Mouse (Mus musculus): Measurements from ENCODE around the gene Gje1. TPM values are rescaled to one million over a fixed set of nuclear protein-coding genes. Genes with fewer than 3 reads are reported as not detected.
A peak's percentile ranks its signal among the peaks of the same experiment; 100 is the strongest.

The Gje1 gene
- not detected in 2 replicates for polyA plus RNA-seq (2014; fragmentation: Nextera tagmentation; extraction: Ambion mirVana)

DNA sequence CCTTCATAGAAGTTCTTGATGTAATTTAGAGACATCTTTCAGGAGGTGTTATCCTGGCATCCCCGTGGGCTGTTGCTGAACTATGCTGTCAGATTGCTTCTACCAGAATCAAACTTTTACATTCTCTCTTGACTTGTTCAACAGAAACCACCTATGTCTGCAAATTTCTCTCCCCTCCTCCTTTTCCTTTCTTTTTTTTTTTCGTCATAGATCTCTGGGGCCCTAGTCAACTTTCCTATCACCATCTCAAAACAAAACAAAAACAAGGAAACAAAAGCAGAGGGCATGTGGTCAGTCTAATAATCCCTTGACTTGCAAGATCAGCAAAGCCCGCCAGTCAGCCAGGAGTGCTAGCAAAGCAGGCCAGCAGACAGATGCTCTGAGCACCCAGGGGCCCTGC lies at the start of gene Gje1:
Gene Gje1, minus strand, starts transcription at position 101 of the 400 bp plus-strand sequence.
- ATAC-seq (replicated peaks; ENCODE audit: low FRiP score): no peak
- WGBS: 42% methylated on average over 3 of the region's 3 CpGs
- no peaks in the 10 kb centered on the region for H3K36me3 ChIP-seq (ENCODE audit: control insufficient read depth, insufficient read depth, low read length)

DNA sequence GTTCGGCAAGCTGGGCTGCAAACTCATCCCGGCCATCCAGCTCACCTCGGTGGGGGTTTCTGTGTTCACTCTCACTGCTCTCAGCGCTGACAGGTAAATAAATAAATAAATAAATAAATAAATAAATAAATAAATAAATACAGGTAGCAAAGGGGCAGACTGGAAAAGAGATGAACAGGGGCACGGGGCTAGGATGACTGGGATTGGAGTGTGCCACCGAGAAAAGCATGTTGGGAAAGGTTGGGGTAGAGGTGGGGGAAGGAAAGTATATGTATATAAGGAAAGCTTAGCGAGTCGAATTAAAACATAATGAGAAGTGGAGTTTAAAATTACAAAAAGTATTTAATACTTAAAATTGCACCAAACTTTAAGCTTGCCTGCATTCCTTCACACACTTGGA lies 42.6 kb upstream of the Gje1 start:
- WGBS: 22% methylated on average over 8 of the region's 8 CpGs
- Histone ChIP-seq H3K27ac (ENCODE audit: low read depth, low read length) (no peak overlapping the region), H3K27me3 (ENCODE audit: control insufficient read depth, insufficient read depth, low read length) (no peaks in the 10 kb centered on the region; the same call in 1 of the 2 replicates), H3K4me1 (replicated peaks; ENCODE audit: control insufficient read depth, insufficient read depth, low read length) (no peaks in the 10 kb centered on the region), H3K9me3 (ENCODE audit: control insufficient read depth, low read length) (no peaks in the 10 kb centered on the region), H3K36me3 (ENCODE audit: control insufficient read depth, insufficient read depth, low read length) (no peaks in the 10 kb centered on the region), H3K9ac (ENCODE audit: low read length) (no peak overlapping the region), H3K4me3 (ENCODE audit: low read depth, low read length) (peak overlapping the region; percentile 28), H3K4me2 (ENCODE audit: low read depth, low read length, severe bottlenecking) (peak overlapping the region; percentile 79)
- DNase-seq (ENCODE audit: low spot score): no peak
- ATAC-seq (replicated peaks; ENCODE audit: low FRiP score): 0 out of 2 replicates have a peak, but pooled peaks have one; percentile 12

More for the DNA sequence above, at the start of gene Gje1:
- H3K9ac ChIP-seq (ENCODE audit: low read length): no peak within 1 kb of the TSS
- no peaks in the 10 kb centered on the region for H3K9me3 ChIP-seq (ENCODE audit: control insufficient read depth, low read length)
- no peak for DNase-seq (ENCODE audit: low spot score)
- no peaks in the 10 kb centered on the region for H3K27me3 ChIP-seq (ENCODE audit: control insufficient read depth, insufficient read depth, low read length)
- H3K4me1 ChIP-seq (replicated peaks; ENCODE audit: control insufficient read depth, insufficient read depth, low read length): no peaks in the 10 kb centered on the region
- H3K4me3 ChIP-seq (ENCODE audit: low read depth, low read length): no peak within 1 kb of the TSS
- H3K4me2 ChIP-seq (ENCODE audit: low read depth, low read length, severe bottlenecking): no peak within 1 kb of the TSS
- no peak within 1 kb of the TSS for H3K27ac ChIP-seq (ENCODE audit: low read depth, low read length)

DNA sequence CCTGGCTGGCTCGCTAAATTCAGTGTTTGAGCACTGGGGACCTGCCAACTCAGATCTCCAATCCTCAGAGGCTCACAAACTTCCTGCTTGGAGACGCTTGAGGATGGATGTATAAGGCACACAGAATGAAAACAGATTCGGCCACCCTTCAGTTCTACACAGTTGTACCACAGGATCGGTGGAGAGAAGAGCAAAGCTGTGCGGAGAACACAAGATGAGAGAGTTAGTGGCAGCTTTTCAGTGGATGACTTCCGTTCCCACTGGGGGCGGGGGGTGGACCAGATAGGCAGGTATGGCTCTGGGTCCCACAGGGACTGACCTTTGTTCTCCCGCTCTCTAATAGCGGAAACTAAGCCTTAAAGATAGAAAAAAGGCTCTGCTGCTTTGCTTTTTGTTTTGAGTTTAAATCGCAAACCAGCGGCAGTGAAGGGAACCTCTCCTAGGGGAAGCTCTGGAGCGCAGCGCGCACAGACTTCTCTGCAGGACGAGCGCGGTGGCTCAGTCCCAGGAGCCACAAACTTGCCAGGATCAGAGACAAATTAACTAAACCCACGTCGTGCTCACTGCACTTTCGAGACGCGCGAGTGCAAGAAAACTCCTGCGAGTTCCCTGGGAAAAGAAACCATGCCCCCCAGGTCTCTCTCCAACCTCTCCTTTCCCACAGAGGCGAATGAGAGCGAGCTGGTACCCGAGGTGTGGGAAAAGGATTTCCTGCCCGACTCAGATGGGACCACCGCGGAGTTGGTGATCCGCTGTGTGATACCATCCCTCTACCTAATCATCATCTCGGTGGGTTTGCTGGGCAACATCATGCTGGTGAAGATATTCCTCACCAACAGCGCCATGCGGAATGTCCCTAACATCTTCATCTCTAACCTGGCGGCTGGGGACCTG lies 41.9 kb upstream of the Gje1 start:
- H3K9ac ChIP-seq (ENCODE audit: low read length): no peak overlapping the region; the same call in 1 of the 2 replicates
- ATAC-seq (replicated peaks; ENCODE audit: low FRiP score) (peak; percentile 69), DNase-seq (ENCODE audit: low spot score) (peak; percentile 60)
- no peaks in the 10 kb centered on the region; the same call in 1 of the 2 replicates for H3K27me3 ChIP-seq (ENCODE audit: control insufficient read depth, insufficient read depth, low read length)
- peak overlapping the region; percentile 79 for H3K4me2 ChIP-seq (ENCODE audit: low read depth, low read length, severe bottlenecking)
- peak overlapping the region; percentile 28 for H3K4me3 ChIP-seq (ENCODE audit: low read depth, low read length)
- no peaks in the 10 kb centered on the region for H3K9me3 ChIP-seq (ENCODE audit: control insufficient read depth, low read length)
- H3K27ac ChIP-seq (ENCODE audit: low read depth, low read length): no peak overlapping the region
- no peaks in the 10 kb centered on the region for H3K36me3 ChIP-seq (ENCODE audit: control insufficient read depth, insufficient read depth, low read length)
- H3K4me1 ChIP-seq (replicated peaks; ENCODE audit: control insufficient read depth, insufficient read depth, low read length): no peaks in the 10 kb centered on the region
- 1% methylated on average over 35 of the region's 35 CpGs for WGBS

DNA sequence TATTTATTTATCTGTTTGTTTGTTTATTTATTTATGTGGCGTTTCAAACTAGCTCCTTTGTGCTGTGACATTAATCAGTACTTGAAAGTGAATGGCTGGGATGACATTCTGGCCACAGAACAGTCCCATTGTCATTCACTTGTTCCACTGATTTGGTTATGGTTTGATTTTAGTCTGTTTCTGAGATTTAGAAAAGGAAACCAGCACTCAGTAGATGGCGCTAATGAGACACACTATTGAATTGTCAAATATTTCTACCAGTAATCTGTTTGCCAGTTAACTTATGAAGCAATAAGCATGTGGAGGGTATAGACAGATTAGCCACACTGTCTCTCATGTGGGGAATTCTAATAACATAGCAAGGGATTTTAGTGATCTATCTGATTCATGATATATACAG lies 16.3 kb upstream of the Gje1 start:
- DNase-seq (ENCODE audit: low spot score) (no peak), ATAC-seq (replicated peaks; ENCODE audit: low FRiP score) (no peak)
- Histone ChIP-seq H3K4me2 (ENCODE audit: low read depth, low read length, severe bottlenecking) (no peak overlapping the region), H3K9ac (ENCODE audit: low read length) (no peak overlapping the region), H3K4me1 (replicated peaks; ENCODE audit: control insufficient read depth, insufficient read depth, low read length) (no peaks in the 10 kb centered on the region), H3K27ac (ENCODE audit: low read depth, low read length) (no peak overlapping the region), H3K9me3 (ENCODE audit: control insufficient read depth, low read length) (no peaks in the 10 kb centered on the region), H3K27me3 (ENCODE audit: control insufficient read depth, insufficient read depth, low read length) (no peaks in the 10 kb centered on the region), H3K36me3 (ENCODE audit: control insufficient read depth, insufficient read depth, low read length) (no peaks in the 10 kb centered on the region), H3K4me3 (ENCODE audit: low read depth, low read length) (no peak overlapping the region)
- WGBS: 7% methylated on average over 2 of the region's 2 CpGs

DNA sequence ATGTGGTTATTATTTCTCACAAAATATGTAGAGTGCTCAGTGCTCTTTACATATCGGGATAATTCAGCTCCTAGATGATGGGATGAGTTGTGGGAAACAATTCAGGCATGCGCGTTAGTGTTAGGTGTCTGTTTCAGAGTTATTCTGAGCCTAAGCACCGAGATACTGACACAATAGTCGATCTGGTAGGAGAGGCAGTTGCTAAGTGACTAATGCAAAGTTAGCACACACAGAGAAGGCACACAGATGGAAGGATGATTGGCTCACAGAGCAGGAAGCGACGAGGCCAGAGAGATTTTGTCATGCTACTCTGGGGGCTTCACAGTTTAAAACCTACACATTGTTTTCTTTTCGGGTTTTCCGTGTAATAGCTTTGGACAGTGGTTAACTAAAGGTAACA lies 7.7 kb upstream of the Gje1 start:
- no peaks in the 10 kb centered on the region for H3K9me3 ChIP-seq (ENCODE audit: control insufficient read depth, low read length)
- WGBS: 73% methylated on average over 9 of the region's 9 CpGs
- DNase-seq (ENCODE audit: low spot score) (no peak), ATAC-seq (replicated peaks; ENCODE audit: low FRiP score) (no peak)
- H3K4me1 ChIP-seq (replicated peaks; ENCODE audit: control insufficient read depth, insufficient read depth, low read length): no peaks in the 10 kb centered on the region
- H3K4me3 ChIP-seq (ENCODE audit: low read depth, low read length): no peak overlapping the region
- no peak overlapping the region for H3K4me2 ChIP-seq (ENCODE audit: low read depth, low read length, severe bottlenecking)
- H3K36me3 ChIP-seq (ENCODE audit: control insufficient read depth, insufficient read depth, low read length): no peaks in the 10 kb centered on the region
- no peaks in the 10 kb centered on the region for H3K27me3 ChIP-seq (ENCODE audit: control insufficient read depth, insufficient read depth, low read length)
- H3K27ac ChIP-seq (ENCODE audit: low read depth, low read length): no peak overlapping the region
- H3K9ac ChIP-seq (ENCODE audit: low read length): no peak overlapping the region

DNA sequence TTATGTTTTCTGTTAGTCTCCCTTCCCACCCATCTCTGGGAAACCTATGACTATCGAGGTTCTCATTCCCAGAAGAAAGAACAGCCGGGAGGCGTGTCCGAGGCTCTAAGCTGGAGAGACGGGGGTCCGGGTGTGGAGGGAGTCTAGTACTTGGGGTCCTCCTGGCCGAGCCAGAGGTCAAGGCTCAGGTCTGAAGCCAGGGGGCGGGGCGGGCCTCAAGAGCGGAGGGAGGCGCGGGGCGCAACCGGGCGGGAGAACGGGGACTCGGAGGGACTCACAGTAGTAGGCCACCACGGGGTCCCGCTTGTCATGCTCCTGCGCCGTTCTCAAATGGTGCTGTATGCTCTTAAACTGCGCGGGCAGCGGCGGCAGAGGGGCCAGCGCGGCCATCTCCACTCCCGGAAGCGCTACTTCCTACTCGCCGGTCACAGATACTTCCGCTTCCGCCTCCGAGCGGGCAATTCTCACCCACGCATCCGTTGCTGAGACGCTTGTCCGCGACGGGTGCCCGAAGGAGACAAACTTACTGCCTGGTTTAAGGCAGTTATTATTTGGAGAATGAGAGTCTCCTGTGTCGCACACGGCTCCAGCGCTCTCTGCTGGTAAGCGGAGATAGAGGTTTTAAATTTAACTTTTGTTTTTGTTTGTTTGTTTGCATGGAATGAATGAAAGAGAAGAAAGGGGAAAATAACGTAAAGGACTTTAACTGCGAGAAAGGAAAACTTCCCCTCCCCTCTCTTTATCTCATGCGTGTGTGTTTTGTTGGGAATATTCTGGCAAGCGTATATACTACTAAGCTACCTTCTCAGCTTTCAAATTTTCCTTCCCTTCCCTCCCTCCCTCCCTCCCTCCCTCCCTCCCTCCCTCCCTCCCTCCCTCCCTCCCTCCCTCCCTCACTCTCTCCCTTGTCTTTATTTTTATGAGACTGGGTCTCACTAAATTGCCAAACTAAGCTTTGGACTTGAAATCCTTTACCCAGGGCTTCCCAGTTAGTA lies 12.6 kb downstream of the Gje1 start, which contains the start of the genes Vta1 and Nmbr:
Gene Vta1, minus strand, starts transcription at position 489 of the 995 bp plus-strand sequence.
Gene Nmbr, plus strand, starts transcription at position 520 of the 995 bp plus-strand sequence.
- H3K4me1 ChIP-seq (replicated peaks; ENCODE audit: control insufficient read depth, insufficient read depth, low read length): peaks cover 8% of the 10 kb centered on the region; the same call in 1 of the 2 replicates
- H3K9ac ChIP-seq (ENCODE audit: low read length): peak within 1 kb of the TSS; percentile 81
- no peaks in the 10 kb centered on the region for H3K36me3 ChIP-seq (ENCODE audit: control insufficient read depth, insufficient read depth, low read length)
- H3K4me2 ChIP-seq (ENCODE audit: low read depth, low read length, severe bottlenecking): peak within 1 kb of the TSS; percentile 61
- no peaks in the 10 kb centered on the region for H3K27me3 ChIP-seq (ENCODE audit: control insufficient read depth, insufficient read depth, low read length)
- H3K9me3 ChIP-seq (ENCODE audit: control insufficient read depth, low read length): no peaks in the 10 kb centered on the region
- peak within 1 kb of the TSS; percentile 88 for H3K4me3 ChIP-seq (ENCODE audit: low read depth, low read length)
- H3K27ac ChIP-seq (ENCODE audit: low read depth, low read length): peak within 1 kb of the TSS; percentile 59; the same call in 1 of the 2 replicates
- under 1% methylated on average over 49 of the region's 50 CpGs for WGBS
- ATAC-seq (replicated peaks; ENCODE audit: low FRiP score) (peak; percentile 93), DNase-seq (ENCODE audit: low spot score) (peak; percentile 94)

DNA sequence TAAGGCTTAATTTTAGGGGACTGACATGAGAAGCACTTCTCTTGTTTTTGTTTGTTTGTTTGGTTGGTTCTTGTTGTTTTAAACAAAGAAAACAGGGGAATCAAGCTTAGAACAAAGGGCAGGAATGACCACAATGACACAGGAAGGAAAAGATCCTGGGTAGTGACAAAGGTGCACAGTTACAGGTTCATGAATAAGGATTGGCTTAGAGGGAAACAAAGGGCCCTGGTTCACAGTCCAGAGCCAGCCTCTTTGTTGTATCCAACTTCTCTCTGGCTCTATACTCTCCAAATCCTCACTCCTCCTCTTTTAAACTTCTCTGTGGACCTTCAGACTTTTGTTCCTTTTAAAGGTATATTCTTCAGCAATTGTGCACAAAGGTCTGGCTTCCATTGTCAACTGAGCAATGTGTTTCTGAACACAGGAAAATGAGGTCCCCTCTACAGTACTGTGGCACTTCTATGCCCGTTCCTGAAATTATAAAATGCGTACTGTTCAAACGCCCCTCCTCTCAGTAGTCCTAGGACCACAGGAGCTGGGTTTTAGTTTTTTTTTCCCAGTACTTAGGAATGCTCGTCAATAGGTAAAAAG lies 14.1 kb downstream of the Gje1 start:
- ATAC-seq (replicated peaks; ENCODE audit: low FRiP score) (0 out of 2 replicates have a peak, but pooled peaks have one; percentile 16), DNase-seq (ENCODE audit: low spot score) (no peak)
- H3K9me3 ChIP-seq (ENCODE audit: control insufficient read depth, low read length): no peaks in the 10 kb centered on the region
- H3K4me3 ChIP-seq (ENCODE audit: low read depth, low read length): peak overlapping the region; percentile 88
- 49% methylated on average over 4 of the region's 4 CpGs for WGBS
- H3K4me1 ChIP-seq (replicated peaks; ENCODE audit: control insufficient read depth, insufficient read depth, low read length): peaks cover 8% of the 10 kb centered on the region; the same call in 1 of the 2 replicates
- peak overlapping the region; percentile 57; the same call in 1 of the 2 replicates for H3K27ac ChIP-seq (ENCODE audit: low read depth, low read length)
- H3K27me3 ChIP-seq (ENCODE audit: control insufficient read depth, insufficient read depth, low read length): no peaks in the 10 kb centered on the region
- H3K9ac ChIP-seq (ENCODE audit: low read length): no peak overlapping the region; the same call in 1 of the 2 replicates
- no peaks in the 10 kb centered on the region for H3K36me3 ChIP-seq (ENCODE audit: control insufficient read depth, insufficient read depth, low read length)
- H3K4me2 ChIP-seq (ENCODE audit: low read depth, low read length, severe bottlenecking): peak overlapping the region; percentile 61; the same call in 1 of the 2 replicates

All from forebrain, embryonic 11.5 days (tissue).